Mouse (Mus musculus) urinary bladder, postnatal 36 days (tissue): ENCODE measurements around the gene Pemt.
"Not testable (repeated sequence)": the region's sequence is repeated elsewhere in the genome, so short reads cannot be mapped to it uniquely, and the experiment has no call there.

Source experiments
- DNase-seq, 2 experiments: peaks; one replicate each; pipeline ENCODE4 v3.0.0; 2022; ENCODE audit warnings: low spot score in 2 of 2, mixed read lengths in 1 of 2

The Pemt gene

GRCm38 (mm10) chr11:59948401-59948767, 97.9 kb downstream of the Pemt start:
- DNase-seq, result no peak

DNA sequence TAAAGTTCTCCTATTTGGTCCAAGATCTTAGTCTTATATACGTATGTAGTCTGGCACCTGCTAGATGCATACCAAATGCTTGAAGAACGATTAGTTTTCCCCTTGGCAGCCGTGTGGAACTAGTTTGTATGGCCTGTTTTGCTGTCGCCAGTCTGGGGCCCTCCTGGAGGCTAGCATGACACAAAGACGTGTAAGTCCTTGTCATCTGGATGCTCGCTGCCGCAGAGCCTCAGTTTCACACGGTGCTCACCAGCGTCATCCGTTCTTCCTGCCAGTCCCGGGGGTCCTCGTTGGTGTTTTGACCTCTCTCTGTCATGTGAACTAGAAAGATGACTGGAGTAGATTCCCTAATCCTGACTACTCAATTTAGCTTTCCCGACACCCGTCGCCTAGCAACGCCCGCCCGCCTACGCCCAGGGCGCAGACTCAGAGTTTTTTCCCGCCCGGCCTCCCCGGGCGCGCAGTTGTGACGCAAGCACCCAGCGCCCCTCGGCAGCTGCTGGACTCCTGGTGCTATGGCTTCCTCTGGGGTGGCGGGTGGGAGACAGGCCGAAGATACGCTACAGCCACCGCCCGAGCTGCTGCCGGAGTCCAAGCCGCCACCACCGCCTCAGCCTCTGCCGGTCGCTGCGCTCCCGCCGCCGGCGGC, 98.4 kb downstream of the Pemt start, which contains the start of gene Med9:
Gene Med9, plus strand, starts transcription at position 455 of the 649 bp plus-strand sequence.
- peak; percentile 90 to 94 for DNase-seq

DNA sequence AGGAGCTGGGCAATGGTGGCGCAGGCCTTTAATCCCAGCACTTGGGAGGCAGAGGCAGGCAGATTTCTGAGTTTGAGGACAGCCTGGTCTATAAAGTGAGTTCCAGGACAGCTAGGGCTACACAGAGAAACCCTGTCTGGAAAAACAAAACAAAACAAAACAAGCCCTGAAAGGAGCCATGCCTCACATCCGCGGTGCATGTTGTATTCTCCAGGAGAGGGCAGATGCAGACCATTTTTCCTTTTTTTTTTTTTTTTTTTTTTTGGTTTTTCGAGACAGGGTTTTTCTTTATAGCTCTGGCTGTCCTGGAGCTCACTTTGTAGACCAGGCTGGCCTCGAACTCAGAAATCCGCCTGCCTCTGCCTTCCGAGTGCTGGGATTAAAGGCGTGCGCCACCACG, 101.4 kb downstream of the Pemt start:
- DNase-seq, result not testable (repeated sequence)

DNA sequence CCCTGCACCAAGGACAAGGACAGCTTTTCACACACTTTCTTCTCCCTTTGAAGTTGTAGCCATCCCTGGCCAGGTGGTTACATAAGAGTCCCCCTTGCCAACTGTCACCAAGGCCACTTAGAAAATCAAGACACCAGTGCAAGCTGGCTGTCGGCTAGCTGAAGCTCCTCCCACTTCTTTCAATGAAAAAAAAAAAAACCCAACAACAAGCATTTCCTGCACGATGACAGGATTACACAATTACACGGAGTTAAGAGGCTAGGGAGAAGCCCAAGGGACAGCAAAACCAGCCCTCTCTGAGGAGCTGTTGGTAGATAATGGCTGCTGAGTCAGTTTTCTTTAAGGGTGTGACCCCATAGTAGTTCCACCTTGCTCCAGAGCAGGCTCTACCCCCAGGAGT, 104.9 kb downstream of the Pemt start:
- peak in 1 of 2 experiments; percentile 42 for DNase-seq

DNA sequence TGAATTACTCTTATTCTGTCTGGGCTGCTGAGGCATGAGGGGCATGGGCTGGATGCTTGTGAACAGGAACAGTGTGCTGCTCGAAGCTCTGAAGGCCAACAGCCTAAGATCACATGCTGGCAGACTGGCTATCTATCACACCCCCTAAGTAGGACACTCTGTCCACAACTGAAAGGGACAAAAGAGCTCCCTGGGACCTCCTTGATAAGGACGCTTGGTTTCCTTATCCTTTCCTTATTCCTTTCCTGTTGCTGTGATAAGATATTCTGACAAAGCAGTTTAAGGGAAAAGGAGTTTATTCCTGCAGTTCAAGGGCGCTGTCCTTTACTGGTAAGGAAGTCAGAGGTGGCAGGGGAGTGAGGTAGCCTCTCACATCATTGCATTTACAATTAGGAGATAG, 105.6 kb downstream of the Pemt start:
- no peak for DNase-seq

DNA sequence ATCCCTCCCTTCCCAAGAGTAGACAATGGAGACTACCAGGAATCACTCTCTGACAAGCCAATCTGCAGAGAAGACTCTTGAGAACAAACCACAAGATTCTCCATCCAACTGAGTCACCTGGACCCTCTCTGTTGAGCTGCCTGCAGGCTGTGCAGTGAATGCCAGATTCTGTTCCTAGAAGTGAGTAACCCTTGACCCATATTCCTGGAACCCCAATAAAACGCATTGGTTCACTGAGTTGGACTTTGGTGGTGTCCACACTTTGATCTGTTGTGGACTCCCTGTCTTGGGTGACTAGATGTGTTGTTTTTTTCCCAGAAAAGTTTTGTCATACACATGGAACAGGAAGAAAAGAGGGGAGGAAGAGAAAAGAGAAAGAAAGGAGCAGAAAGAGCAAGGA, 106.5 kb downstream of the Pemt start:
- DNase-seq, result no peak

DNA sequence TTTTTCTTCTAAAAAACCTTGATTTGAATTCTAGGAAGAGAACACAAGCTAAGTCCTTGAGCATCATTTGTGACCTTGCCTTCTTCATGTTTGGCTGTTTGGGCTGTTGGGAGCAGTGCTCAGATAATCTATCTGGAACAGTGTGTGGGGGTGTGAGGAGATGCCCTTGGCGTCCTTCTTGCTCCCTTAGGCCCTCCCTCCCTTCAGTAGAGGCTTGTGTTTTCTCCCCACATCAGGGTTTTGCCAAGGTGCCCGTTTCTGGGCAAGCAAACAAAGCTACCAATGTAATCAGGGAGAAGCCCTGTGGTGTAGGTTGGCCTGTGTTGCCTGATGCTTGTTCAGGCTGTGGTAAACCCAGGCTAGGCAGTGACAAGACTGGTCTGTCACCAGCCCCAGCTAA, 108.7 kb downstream of the Pemt start:
- no peak for DNase-seq

DNA sequence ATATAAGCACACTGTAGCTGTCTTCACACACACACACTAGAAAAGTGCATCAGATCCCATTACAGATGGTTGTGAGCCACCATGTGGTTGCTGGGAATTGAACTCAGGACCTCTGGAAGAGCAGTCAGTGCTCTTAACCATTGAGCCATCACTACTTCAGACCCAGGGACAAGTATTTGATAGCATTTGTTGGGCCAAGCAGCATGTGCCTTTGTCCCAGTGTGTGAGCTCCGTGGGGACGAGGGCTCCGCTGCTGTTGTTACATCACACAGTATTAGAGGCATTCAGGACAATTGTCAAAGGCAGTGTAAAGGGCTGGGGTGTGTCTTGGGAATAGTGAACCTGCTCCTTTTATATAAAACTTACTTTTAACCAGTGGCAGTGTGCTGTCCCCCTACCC, 109.3 kb downstream of the Pemt start:
- peak in 1 of 2 experiments; percentile 36 for DNase-seq

GRCm38 (mm10) chr11:59933943-59934342, 112.3 kb downstream of the Pemt start:
- no peak for DNase-seq

GRCm38 (mm10) chr11:59932560-59933337, 113.5 kb downstream of the Pemt start:
- DNase-seq, result no peak

DNA sequence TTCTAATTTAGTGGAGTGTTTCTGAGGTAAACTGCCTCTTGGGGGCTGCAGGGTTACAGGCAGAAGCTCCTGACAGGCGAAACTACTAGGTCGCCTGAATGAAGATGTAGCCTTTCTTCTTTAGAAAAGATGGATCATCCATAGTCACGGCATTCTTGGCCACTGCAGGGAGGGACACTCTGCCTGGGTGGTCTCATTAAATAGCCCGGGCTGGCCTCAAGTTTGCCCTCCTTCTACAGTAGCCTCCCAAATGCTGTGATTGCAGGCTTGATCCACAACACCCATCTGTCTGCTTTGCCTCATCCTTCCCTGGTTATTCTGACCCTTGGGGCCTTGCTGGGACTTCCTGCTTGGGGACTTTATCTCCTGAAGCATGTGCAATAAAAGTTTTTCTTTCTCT, 116.3 kb downstream of the Pemt start:
- no peak for DNase-seq

DNA sequence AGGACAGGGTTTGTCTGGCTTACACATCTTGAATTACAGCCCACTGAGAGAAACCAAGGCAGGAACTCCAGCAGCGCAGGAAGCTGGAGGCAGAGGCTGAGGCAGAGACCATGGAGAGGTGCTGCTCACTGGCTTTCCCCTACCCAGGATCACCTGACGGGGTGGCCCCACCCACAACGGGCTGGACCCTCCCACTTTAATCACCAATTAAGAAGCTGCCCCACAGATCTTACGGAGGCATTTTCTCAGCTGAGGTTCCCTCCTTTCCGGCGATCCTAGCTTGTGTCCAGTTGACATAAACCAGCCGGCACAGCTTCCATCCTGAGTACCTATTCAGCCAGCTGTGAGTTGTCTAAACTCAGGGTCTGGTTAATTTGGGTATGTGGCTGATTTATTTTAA, 125.0 kb downstream of the Pemt start:
- peak in 1 of 2 experiments; percentile 44 for DNase-seq
